Mouse (Mus musculus) heart, embryonic 10.5 days (tissue): Measurements from ENCODE around the gene Rufy1. TPM values are rescaled to one million over a fixed set of nuclear protein-coding genes. Genes with fewer than 3 reads are reported as not detected.

ENCODE experiments used
- DNase-seq: peaks from one replicate; pipeline ENCODE4 v3.0.0-alpha.2; 2017; ENCODE audit warnings: low spot score
- H3K27ac ChIP-seq: fragments of 300-500 bp; sonication (generic); 2 replicates; pipeline ENCODE4 v1.5.1; 2016; ENCODE audit warnings: mild to moderate bottlenecking
- H3K27me3 ChIP-seq: fragments of 300-500 bp; sonication (generic); 2 replicates; pipeline ENCODE4 v1.6.1; 2016; ENCODE audit warnings: mild to moderate bottlenecking; ENCODE audit not compliant: poor library complexity, insufficient read depth, severe bottlenecking
- H3K36me3 ChIP-seq: fragments of 300-500 bp; sonication (generic); 2 replicates; pipeline ENCODE4 v1.6.1; 2016; ENCODE audit warnings: mild to moderate bottlenecking, moderate library complexity
- H3K4me1 ChIP-seq: fragments of 300-500 bp; sonication (generic); 2 replicates; pipeline ENCODE4 v1.6.1; 2016; ENCODE audit warnings: mild to moderate bottlenecking
- H3K4me3 ChIP-seq: fragments of 300-500 bp; sonication (generic); 2 replicates; pipeline ENCODE4 v1.5.1; 2016; ENCODE audit warnings: mild to moderate bottlenecking, moderate library complexity
- H3K9me3 ChIP-seq: fragments of 300-500 bp; sonication (generic); 2 replicates; pipeline ENCODE4 v1.6.1; 2016; ENCODE audit warnings: mild to moderate bottlenecking, moderate library complexity
- WGBS: fragments of 180-500 bp; shearing (Covaris S2); methylation state at CpG from one replicate; pipeline ENCODE4 v1.1.7; 2016; 5-methylcytosine and 5-hydroxymethylcytosine counted together
- polyA plus RNA-seq: library from polyadenylated mRNA; unstranded; fragments of >200 nt; fragmentation: Nextera tagmentation; extraction: Ambion mirVana; gene quantifications from 2 replicates; pipeline ENCODE4 v1.2.1, GENCODE M21; 2016

Gene Rufy1
- 16.6 and 18.3 TPM in 2 replicates for polyA plus RNA-seq

DNA sequence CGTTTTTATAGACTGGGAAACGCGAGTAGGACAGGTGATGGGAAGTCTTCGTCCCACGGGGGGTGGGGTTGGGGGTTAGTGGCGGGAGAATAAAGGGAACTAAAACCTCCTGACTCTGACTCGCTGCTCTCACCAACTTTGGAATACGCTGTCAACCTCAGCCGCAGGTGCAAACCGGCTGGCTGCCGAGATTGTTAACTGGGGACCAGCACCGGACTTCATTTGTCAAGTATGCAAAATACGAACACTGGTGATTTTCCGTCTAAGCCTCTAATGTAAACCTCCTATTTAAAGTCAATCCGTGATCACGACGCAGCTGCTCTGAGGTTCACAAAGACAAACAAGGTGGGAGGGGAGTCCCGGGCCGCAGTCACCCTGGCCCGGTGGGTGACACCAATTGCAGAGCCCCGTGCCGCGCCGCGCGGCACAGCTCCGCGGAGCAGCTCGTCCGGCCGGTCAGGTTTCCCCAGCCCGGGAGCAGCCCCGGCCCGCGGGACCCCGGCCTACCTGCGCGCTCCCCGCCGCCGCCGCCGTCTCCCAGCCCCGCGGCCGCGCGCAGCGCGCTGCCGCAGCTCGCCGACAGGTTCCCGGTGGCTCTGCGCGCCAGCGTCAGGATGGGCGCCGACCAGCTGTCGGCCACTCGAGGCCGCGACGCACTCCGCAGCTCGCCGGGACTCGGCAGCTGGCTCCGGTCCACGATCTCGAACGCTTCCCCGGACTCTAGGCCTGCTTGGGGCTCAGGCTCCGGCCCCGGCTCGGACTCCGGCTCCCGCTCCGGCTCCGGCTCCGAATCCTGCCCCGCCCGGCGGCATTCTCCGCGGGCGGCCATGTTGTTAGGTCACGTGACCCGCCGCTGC is at the start of gene Rufy1:
Gene Rufy1 (minus strand): TSS at position 849 of the 857 bp plus-strand sequence.
- H3K9me3 ChIP-seq = no peaks in the 10 kb centered on the region

DNA sequence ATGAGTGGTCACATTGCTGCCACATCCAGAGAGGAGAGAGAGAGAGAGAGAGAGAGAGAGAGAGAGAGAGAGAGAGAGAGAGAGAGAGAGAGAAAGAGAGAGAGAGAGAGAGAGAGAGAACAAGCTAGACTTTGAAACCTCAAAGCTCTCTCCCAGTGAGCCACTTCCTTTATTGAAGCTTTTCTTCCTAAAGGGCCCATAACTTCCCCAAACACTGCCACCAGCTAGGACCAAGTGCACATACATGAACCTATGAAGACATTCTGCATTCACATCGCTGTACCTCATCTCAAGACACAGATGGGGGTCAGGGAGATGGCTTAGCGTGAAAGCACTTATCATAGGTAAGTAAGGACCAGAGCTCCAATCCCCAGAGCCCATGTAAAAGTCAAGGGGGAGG is 47.1 kb upstream of the Rufy1 start:
- WGBS = 90% methylated on average over 2 of the region's 2 CpGs
- Histone ChIP-seq H3K4me3 (no peak overlapping the region), H3K36me3 (no peaks in the 10 kb centered on the region), H3K9me3 (no peaks in the 10 kb centered on the region), H3K27ac (no peak overlapping the region), H3K4me1 (peaks cover 11% of the 10 kb centered on the region; the same call in 1 of the 2 replicates), H3K27me3 (no peaks in the 10 kb centered on the region)
- no peak for DNase-seq

More for the DNA sequence above, at the start of gene Rufy1:
- 0 out of 2 replicates have a peak, but pooled peaks cover 4% of the 10 kb centered on the region for H3K4me1 ChIP-seq
- under 1% methylated on average over 90 of the region's 90 CpGs for WGBS
- no peaks in the 10 kb centered on the region for H3K36me3 ChIP-seq
- H3K27me3 ChIP-seq = peaks cover 4% of the 10 kb centered on the region; the same call in 1 of the 2 replicates
- H3K4me3 ChIP-seq = peak within 1 kb of the TSS; percentile 73
- H3K27ac ChIP-seq = peak within 1 kb of the TSS; percentile 96
- peak; percentile 93 for DNase-seq

DNA sequence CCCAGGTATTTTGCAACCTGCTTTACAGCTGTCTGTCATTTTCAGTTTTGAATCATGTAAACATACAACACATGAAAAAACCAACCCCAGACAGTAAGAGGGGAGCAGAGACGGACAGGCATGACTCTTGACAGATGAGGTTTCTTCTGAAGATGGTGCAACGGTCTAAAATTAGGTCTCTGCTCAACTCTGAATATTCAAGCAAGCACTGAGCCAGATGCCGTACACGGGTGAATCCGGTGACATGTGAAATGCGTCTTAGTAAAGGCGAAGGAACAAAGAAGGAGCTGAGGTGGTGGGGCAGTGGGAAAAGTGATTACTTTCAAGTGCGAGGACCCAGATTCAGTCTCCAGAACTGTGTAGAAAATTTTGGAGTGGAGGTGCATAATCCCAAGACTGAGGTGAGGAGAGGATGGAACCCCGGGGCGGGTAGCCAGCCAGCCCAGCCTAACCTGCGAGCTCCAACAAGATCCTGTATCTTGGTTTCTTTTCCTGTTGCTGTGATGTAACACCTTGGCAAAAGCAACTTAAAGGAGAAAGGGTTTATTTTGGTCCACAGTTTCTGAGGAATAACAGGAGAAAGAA is 46.7 kb upstream of the Rufy1 start:
- Histone ChIP-seq H3K27me3 (no peaks in the 10 kb centered on the region), H3K4me3 (no peak overlapping the region), H3K36me3 (no peaks in the 10 kb centered on the region), H3K27ac (no peak overlapping the region), H3K4me1 (peaks cover 11% of the 10 kb centered on the region; the same call in 1 of the 2 replicates), H3K9me3 (no peaks in the 10 kb centered on the region)
- no peak for DNase-seq
- 70% methylated on average over 11 of the region's 11 CpGs for WGBS

DNA sequence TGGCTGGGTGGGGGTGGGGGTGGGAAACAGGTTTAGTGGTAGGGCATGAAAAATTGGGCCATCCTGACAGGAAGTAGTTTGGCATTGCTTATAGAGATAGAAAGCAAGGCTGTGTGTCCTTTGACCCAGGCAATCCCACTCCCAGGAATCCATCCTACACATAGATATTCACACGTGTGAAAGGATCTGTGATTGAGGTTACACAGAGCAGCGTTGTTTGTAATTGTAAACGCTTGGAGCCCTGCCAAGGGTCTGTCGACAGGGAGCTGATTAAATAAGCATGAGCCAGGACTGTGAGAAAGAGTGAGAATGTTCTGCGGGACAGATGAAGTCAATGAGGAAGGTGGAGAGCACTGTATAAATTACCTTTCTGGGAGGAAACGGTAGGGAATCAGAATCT is 46.0 kb upstream of the Rufy1 start:
- no peaks in the 10 kb centered on the region for H3K9me3 ChIP-seq
- 15% methylated on average over 6 of the region's 6 CpGs for WGBS
- no peaks in the 10 kb centered on the region for H3K36me3 ChIP-seq
- no peak overlapping the region for H3K4me3 ChIP-seq
- no peaks in the 10 kb centered on the region for H3K27me3 ChIP-seq
- peak; percentile 79 for DNase-seq
- peaks cover 11% of the 10 kb centered on the region; the same call in 1 of the 2 replicates for H3K4me1 ChIP-seq
- H3K27ac ChIP-seq = no peak overlapping the region

DNA sequence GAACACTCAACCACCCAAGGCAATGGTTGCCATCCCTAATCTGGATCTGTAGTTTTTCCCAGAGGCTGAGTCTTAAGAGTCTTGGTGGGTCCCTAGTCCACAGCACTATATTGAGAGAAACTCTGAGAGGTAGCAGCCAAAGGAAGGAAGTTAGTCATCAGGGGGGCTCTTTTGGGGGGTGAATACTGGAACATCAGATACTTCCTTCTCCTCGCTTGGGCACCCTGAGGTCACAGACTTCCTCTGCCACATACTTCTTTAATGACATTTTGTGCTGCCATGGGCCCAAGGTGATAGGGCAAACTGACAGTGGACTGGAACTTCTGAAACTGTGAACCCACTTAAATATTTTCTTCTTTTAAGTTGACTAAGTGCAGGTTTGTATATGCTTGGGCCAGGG is 43.0 kb upstream of the Rufy1 start:
- no peak for DNase-seq
- Histone ChIP-seq H3K27me3 (no peaks in the 10 kb centered on the region), H3K4me1 (peaks cover 11% of the 10 kb centered on the region; the same call in 1 of the 2 replicates), H3K36me3 (no peaks in the 10 kb centered on the region), H3K4me3 (no peak overlapping the region), H3K9me3 (peaks cover 5% of the 10 kb centered on the region; the same call in 1 of the 2 replicates), H3K27ac (no peak overlapping the region)
- WGBS = 64% methylated on average over 1 of the region's 1 CpGs

DNA sequence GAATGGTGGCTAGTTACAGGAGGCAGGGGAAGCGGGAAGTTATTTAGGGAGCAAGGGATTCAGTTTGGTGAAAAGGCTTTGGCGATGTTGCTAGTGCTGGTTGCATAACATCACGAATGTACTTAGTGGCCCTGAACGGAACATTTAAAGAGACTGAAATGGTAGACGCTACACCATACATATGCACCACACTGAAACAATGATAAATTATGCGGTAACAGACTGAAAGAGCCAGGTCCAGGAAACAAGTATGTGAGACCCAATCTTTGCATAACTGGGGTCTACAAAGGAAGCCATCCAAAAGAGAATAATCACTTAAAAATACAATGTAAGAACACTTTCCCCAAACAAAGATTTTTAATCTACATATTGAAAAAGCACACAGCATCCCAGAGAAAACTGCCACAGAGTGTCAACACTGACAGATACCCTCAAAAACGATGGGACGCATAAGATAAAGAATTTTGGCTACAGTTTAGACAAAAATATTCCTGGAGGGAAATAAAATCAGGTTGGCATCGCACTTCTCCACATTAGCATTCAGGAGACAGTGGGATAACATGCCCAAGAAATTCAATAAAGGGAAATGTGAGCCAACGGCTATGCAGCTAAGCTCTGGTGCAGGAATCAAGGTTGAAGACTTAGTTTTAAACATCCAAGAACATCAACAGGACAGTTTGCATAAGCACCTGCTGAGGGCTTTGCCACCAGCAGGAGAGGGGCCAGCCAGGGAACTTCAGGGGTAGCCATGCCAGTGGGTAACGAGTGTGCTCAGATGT is 41.4 kb upstream of the Rufy1 start:
- Histone ChIP-seq H3K4me3 (no peak overlapping the region), H3K27me3 (no peaks in the 10 kb centered on the region), H3K4me1 (peaks cover 9% of the 10 kb centered on the region; the same call in 1 of the 2 replicates), H3K9me3 (peaks cover 7% of the 10 kb centered on the region), H3K36me3 (no peaks in the 10 kb centered on the region), H3K27ac (no peak overlapping the region)
- DNase-seq = no peak
- whole genome bisulfite sequencing = 85% methylated on average over 11 of the region's 11 CpGs

DNA sequence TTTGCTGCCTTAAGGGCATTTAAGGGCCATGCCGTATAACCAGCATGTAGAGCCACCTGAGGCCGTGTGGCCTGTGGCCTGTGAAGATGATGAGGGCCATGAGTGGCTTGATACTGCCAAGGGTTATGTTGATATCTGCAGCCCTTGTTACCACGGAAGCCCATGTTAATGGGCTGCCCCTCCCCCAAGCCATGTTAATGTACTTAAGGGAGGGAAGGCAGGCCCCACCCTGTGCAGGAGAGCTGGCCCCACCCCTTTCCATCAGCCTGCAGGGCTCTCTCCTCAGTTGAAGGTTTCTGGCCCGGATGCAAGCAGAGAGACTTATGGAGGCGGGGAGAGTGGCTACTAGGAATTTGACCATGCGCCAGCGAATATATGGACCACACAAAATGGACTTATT is 30.6 kb upstream of the Rufy1 start:
- H3K27ac ChIP-seq = no peak overlapping the region
- peaks cover 13% of the 10 kb centered on the region for H3K4me1 ChIP-seq
- H3K36me3 ChIP-seq = no peaks in the 10 kb centered on the region
- WGBS = 74% methylated on average over 7 of the region's 7 CpGs
- peaks cover 16% of the 10 kb centered on the region for H3K27me3 ChIP-seq
- DNase-seq = no peak
- no peak overlapping the region for H3K4me3 ChIP-seq
- H3K9me3 ChIP-seq = no peaks in the 10 kb centered on the region

DNA sequence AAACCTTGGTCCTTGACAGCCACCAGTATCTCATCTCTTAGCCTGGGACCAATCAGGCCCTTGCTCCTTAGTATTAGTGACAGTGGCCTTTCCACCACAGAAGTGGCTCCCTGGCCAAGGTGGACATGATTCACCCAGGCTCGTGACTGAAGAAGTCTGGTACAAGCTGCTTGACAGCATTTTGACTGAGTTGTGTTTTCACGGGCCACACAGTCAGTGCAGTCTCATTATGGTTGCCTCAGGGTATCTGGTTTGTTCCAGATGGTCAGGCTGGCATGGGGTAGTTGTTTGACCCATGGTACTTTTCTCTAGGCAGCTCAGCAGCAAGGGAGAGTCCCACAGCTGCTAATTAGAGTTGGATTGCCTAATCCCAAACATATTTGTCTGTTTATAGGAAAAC is 28.3 kb upstream of the Rufy1 start:
- Histone ChIP-seq H3K27me3 (peaks cover 25% of the 10 kb centered on the region), H3K27ac (no peak overlapping the region), H3K4me1 (peaks cover 14% of the 10 kb centered on the region), H3K9me3 (no peaks in the 10 kb centered on the region), H3K36me3 (no peaks in the 10 kb centered on the region), H3K4me3 (no peak overlapping the region)
- no peak for DNase-seq
- WGBS = 70% methylated on average over 2 of the region's 2 CpGs

DNA sequence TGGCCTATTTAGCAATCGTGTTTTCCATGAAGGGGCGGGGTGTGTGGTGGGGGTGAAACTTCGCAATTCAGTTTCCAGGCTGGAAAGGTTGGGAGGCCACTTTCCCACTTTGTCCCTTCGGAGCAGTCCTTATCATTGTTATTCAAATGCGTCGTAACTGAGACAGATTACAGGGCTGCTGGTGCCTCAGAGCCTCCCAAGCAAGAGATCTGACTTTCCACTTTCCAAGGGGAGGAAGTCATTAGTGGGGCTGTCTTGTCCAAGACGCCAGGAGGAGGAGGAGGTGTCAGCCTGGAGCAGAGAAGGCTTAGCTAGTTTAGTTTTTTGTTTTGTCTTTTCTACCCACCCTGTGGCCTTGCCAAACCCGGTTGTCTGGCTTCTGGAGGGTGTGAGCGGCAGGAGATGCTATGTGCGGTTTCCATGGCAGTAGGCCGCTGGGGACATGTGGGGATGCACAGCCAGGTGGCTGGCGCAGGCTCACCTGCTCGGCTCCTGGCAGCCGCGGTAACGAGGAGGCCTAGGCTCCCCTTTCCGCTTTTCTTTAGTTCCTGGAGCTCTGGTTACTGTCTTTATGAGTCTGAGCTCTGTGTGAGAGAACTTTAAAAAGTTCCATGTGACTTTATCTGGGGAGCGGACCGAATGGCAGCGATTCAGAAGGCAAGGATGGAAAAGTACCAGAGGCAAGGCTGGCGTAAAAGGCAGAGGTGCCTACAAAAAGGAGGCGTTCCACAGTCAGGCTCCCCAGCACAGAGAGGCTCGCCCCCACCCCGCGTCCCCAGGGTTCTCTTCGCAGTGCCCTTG is 26.4 kb upstream of the Rufy1 start:
- Histone ChIP-seq H3K4me1 (peaks cover 14% of the 10 kb centered on the region), H3K27me3 (peaks cover 25% of the 10 kb centered on the region), H3K9me3 (no peaks in the 10 kb centered on the region), H3K4me3 (peak overlapping the region; percentile 41), H3K27ac (peak overlapping the region; percentile 32; the same call in 1 of the 2 replicates), H3K36me3 (no peaks in the 10 kb centered on the region)
- 5% methylated on average over 26 of the region's 26 CpGs for WGBS
- no peak for DNase-seq

DNA sequence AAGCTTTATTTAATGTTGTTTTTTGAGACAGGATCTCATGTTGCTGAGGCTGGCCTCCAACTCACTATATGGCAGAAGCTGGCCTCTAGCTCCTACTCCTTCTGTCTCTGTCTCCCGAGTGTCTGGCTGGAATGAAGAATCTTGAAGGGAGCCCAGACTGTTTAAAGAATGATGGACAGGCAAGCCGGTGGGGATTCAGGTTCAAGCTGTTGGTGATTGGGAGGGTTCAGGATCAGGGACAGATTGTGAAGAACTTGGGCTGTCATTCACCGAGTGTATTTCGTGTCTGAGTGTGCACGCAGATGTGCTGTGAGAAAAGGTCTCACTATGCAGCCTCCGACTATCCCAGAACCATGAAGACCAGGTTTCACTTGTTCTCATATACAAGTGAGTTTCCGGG is 25.5 kb upstream of the Rufy1 start:
- Histone ChIP-seq H3K27me3 (peaks cover 25% of the 10 kb centered on the region), H3K9me3 (no peaks in the 10 kb centered on the region), H3K36me3 (no peaks in the 10 kb centered on the region), H3K27ac (no peak overlapping the region), H3K4me3 (no peak overlapping the region), H3K4me1 (peaks cover 14% of the 10 kb centered on the region)
- DNase-seq = no peak
- WGBS = 45% methylated on average over 7 of the region's 7 CpGs

DNA sequence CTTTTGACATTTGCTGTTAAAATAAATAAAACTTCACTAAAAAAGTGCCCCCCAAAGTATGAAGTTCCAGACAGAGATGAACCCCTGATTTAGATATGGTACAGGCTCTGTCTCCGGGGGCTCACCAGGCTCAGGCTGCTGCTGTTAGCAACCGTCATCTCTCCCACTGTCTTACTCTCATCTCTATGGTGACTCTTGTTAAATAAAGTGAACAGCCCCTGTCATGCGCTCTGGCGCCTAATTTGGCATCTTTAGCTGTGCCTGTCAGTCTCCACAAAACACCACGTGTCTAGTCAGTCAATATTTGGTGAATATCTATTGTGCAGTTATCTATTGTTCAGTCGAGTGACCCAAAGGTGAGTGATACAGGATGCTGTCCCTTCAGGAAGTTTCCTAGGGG is 24.0 kb upstream of the Rufy1 start:
- DNase-seq = no peak
- H3K36me3 ChIP-seq = no peaks in the 10 kb centered on the region
- no peaks in the 10 kb centered on the region for H3K9me3 ChIP-seq
- 75% methylated on average over 6 of the region's 6 CpGs for WGBS
- peaks cover 14% of the 10 kb centered on the region for H3K4me1 ChIP-seq
- no peak overlapping the region for H3K27ac ChIP-seq
- peaks cover 25% of the 10 kb centered on the region for H3K27me3 ChIP-seq
- H3K4me3 ChIP-seq = no peak overlapping the region

DNA sequence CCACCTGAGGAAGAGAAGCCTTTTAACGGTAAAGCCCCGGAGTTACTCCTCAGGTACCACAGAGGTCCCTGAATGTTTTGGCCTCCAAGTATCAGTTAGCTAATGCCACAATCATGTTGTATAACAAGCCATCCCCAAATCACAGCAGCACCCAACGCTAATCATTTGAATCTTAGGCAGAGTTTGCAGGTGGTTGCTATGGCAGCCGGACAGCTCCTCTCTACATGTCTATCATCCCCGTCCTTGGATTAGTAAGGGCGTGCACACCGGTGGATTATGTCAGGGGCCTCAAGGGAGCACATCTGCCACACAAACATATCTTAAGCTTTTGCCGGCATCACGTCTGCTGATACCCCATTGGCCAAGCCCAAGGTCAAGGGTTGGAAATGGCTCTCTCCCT is 19.3 kb upstream of the Rufy1 start:
- H3K4me3 ChIP-seq = no peak overlapping the region
- WGBS = 76% methylated on average over 9 of the region's 9 CpGs
- no peak overlapping the region for H3K27ac ChIP-seq
- DNase-seq = no peak
- H3K4me1 ChIP-seq = no peaks in the 10 kb centered on the region
- H3K27me3 ChIP-seq = no peaks in the 10 kb centered on the region
- no peaks in the 10 kb centered on the region for H3K9me3 ChIP-seq
- H3K36me3 ChIP-seq = no peaks in the 10 kb centered on the region
